Mouse (Mus musculus) ES-E14 (cell line): ENCODE measurements around the gene Pla2g15. TPM values are rescaled to one million over a fixed set of nuclear protein-coding genes. Genes with fewer than 3 reads are reported as not detected.
A peak's percentile ranks its signal among the peaks of the same experiment; 100 is the strongest.

Source experiments
- DNase-seq: peaks from one replicate; pipeline ENCODE4 v3.0.0-alpha.2; 2013; ENCODE audit warnings: low read depth, low spot score
- H3K27ac ChIP-seq: 2 replicates; pipeline ENCODE4 v1.5.1; 2012; ENCODE audit warnings: low read depth, mild to moderate bottlenecking, low read length, moderate library complexity, mixed read lengths; ENCODE audit not compliant: poor library complexity, insufficient read depth, severe bottlenecking
- H3K36me3 ChIP-seq: 2 replicates; pipeline ENCODE4 v1.6.1; 2012; ENCODE audit warnings: mild to moderate bottlenecking, low read length, moderate library complexity, mixed read lengths; ENCODE audit not compliant: control insufficient read depth, poor library complexity, insufficient read depth, severe bottlenecking
- H3K4me1 ChIP-seq, 2 experiments: fragments of 150-350 bp in 1 of 2; sonication (generic) in 1 of 2; 2 replicates each; pipeline ENCODE4 v1.6.1; 2012; ENCODE audit warnings: low read length in 2 of 2, mild to moderate bottlenecking in 1 of 2, mixed read lengths in 1 of 2; ENCODE audit not compliant: control insufficient read depth in 2 of 2, insufficient read depth in 2 of 2, poor library complexity in 1 of 2
- H3K4me3 ChIP-seq, 2 experiments: fragments of 150-350 bp in 1 of 2; sonication (generic) in 1 of 2; 2 replicates each; pipeline ENCODE4 v1.5.1; 2012; ENCODE audit warnings: low read length in 2 of 2, low read depth in 1 of 2, mild to moderate bottlenecking in 1 of 2, mixed read lengths in 1 of 2; ENCODE audit not compliant: insufficient read depth in 1 of 2, poor library complexity in 1 of 2, severe bottlenecking in 1 of 2
- H3K9ac ChIP-seq: 2 replicates; pipeline ENCODE4 v1.6.1; 2012; ENCODE audit warnings: low read depth, mild to moderate bottlenecking, low read length, mixed read lengths; ENCODE audit not compliant: poor library complexity, insufficient read depth, severe bottlenecking
- H3K9me3 ChIP-seq: fragments of 150-350 bp; sonication (generic); 2 replicates; pipeline ENCODE4 v1.6.1; 2012; ENCODE audit warnings: low read depth, mild to moderate bottlenecking, low read length; ENCODE audit not compliant: control insufficient read depth, insufficient read depth
- CHD2 ChIP-seq: IDR thresholded peaks from 2 replicates; pipeline ENCODE4 v1.6.1; 2014; ENCODE audit warnings: mild to moderate bottlenecking, low read depth, low read length, inconsistent platforms
- HCFC1 ChIP-seq: IDR thresholded peaks from 2 replicates; pipeline ENCODE4 v1.6.1; 2012; ENCODE audit warnings: low read length, inconsistent platforms, borderline replicate concordance; ENCODE audit not compliant: insufficient read depth
- MAFK ChIP-seq: IDR thresholded peaks from 2 replicates; pipeline ENCODE4 v1.6.1; 2014; ENCODE audit warnings: mild to moderate bottlenecking, low read depth, low read length, inconsistent platforms; ENCODE audit not compliant: insufficient read depth
- ZC3H11A ChIP-seq: IDR thresholded peaks from 2 replicates; pipeline ENCODE4 v1.6.1; 2012; ENCODE audit warnings: low read depth, mild to moderate bottlenecking, inconsistent platforms, low read length, borderline replicate concordance
- ZNF384 ChIP-seq: IDR thresholded peaks from 2 replicates; pipeline ENCODE4 v1.6.1; 2012; ENCODE audit warnings: low read depth, low read length, inconsistent platforms
- in situ Hi-C, 2 experiments: fragments of 600-800 bp; cut with MboI; formaldehyde crosslinking; loops; one replicate each; pipeline ENCODE4 v1.15.1; 2025; ENCODE audit warnings: low sequenced_read_pairs in 2 of 2, inconsistent platforms in 1 of 2; ENCODE audit not compliant: unreplicated experiment in 2 of 2
- total RNA-seq: library from RNA; depleted of rRNA; stranded (reverse); fragments of 300-350 nt; gene quantifications from 2 replicates; pipeline ENCODE4 v1.2.3, GENCODE M21; 2012

Pla2g15 gene
- total RNA-seq, 1 experiment = 26.0 TPM

GRCm38 (mm10) chr8:106137906-106138477 lies 12.2 kb upstream of the Pla2g15 start:
- H3K27ac ChIP-seq = peak overlapping the region; percentile 82
- H3K4me3 ChIP-seq = peak overlapping the region; percentile 81 to 94
- peak; percentile 86 for DNase-seq
- H3K9ac ChIP-seq = peak overlapping the region; percentile 83
- peaks cover 0 to 24% of the 10 kb centered on the region in 2 experiments; a peak in 2 of 4 replicates for H3K4me1 ChIP-seq
- TF ChIP-seq MAFK (0 out of 2 replicates have a peak, but pooled peaks have one; percentile 26), CHD2 (peak; percentile 35; the same call in 1 of the 2 replicates), HCFC1 (0 out of 2 replicates have a peak, but pooled peaks have one; percentile 29), ZNF384 (no peak), ZC3H11A (no peak)
- peaks cover 3% of the 10 kb centered on the region; the same call in 1 of the 2 replicates for H3K36me3 ChIP-seq
- H3K9me3 ChIP-seq = no peaks in the 10 kb centered on the region
- in situ Hi-C loops = no loop called here

- H3K27ac ChIP-seq = peak overlapping the region; percentile 82; the same call in 1 of the 2 replicates
- in situ Hi-C loops = no loop called here
- H3K9ac ChIP-seq = peak overlapping the region; percentile 83; the same call in 1 of the 2 replicates
- H3K4me3 ChIP-seq = peak overlapping the region; percentile 81 to 94
- H3K36me3 ChIP-seq = peaks cover 3% of the 10 kb centered on the region; the same call in 1 of the 2 replicates
- TF ChIP-seq ZC3H11A = no peak
- no peak for TF ChIP-seq CHD2
- no peak for TF ChIP-seq ZNF384
- TF ChIP-seq MAFK = no peak
- no peak for TF ChIP-seq HCFC1
- peaks cover 0 to 19% of the 10 kb centered on the region in 2 experiments; a peak in 2 of 4 replicates for H3K4me1 ChIP-seq
- no peaks in the 10 kb centered on the region for H3K9me3 ChIP-seq
- no peak for DNase-seq
These were observed 11.6 kb upstream of the Pla2g15 start for GRCm38 (mm10) chr8:106138616-106139015.

- H3K27ac ChIP-seq = no peak overlapping the region
- H3K9me3 ChIP-seq = no peaks in the 10 kb centered on the region
- no peaks in the 10 kb centered on the region for H3K36me3 ChIP-seq
- TF ChIP-seq ZC3H11A (no peak), ZNF384 (no peak), HCFC1 (no peak), CHD2 (no peak)
- in situ Hi-C loops = no loop called here
- no peak overlapping the region for H3K9ac ChIP-seq
- no peak overlapping the region for H3K4me3 ChIP-seq
- no peak for DNase-seq
- peaks cover 0 to 10% of the 10 kb centered on the region in 2 experiments; a peak in 2 of 4 replicates for H3K4me1 ChIP-seq
These were observed 10.0 kb upstream of the Pla2g15 start for GRCm38 (mm10) chr8:106140191-106140590.

- Histone ChIP-seq H3K36me3 (no peaks in the 10 kb centered on the region), H3K4me1 (peaks cover 0 to 4% of the 10 kb centered on the region in 2 experiments; a peak in 2 of 4 replicates), H3K4me3 (no peak overlapping the region), H3K9ac (no peak overlapping the region), H3K9me3 (no peaks in the 10 kb centered on the region), H3K27ac (no peak overlapping the region)
- TF ChIP-seq ZC3H11A (peak; percentile 56), CHD2 (no peak), HCFC1 (0 out of 2 replicates have a peak, but pooled peaks have one; percentile 34), MAFK (no peak), ZNF384 (peak; percentile 78)
- peak; percentile 85 for DNase-seq
- in situ Hi-C loops = no loop called here
These were observed 9.4 kb upstream of the Pla2g15 start for GRCm38 (mm10) chr8:106140769-106141168.
